Mouse (Mus musculus) kidney, postnatal 0 days (tissue): ENCODE measurements around the gene Diras1. TPM values are rescaled to one million over a fixed set of nuclear protein-coding genes. Genes with fewer than 3 reads are reported as not detected.
A peak's percentile ranks its signal among the peaks of the same experiment; 100 is the strongest.
"Not testable (repeated sequence)": the region's sequence is repeated elsewhere in the genome, so short reads cannot be mapped to it uniquely, and the experiment has no call there.

Experiments
- ATAC-seq: fragments of 200-750 bp; cut with Nextera tagmentation; replicated peaks from 2 replicates; pipeline ENCODE4 v1.8.0; 2017; ENCODE audit warnings: low read depth, moderate number of reproducible peaks, moderate TSS enrichment, moderate library complexity; ENCODE audit not compliant: low FRiP score
- DNase-seq: peaks from one replicate; pipeline ENCODE4 v3.0.0-alpha.2; 2016; ENCODE audit warnings: low spot score
- H3K27ac ChIP-seq: fragments of 300-500 bp; sonication (generic); 2 replicates; pipeline ENCODE4 v1.5.1; 2014; ENCODE audit warnings: mild to moderate bottlenecking
- H3K27me3 ChIP-seq: fragments of 300-500 bp; sonication (generic); 2 replicates; pipeline ENCODE4 v1.6.1; 2014; ENCODE audit warnings: low read length, mixed read lengths; ENCODE audit not compliant: insufficient read depth
- H3K36me3 ChIP-seq: fragments of 300-500 bp; sonication (generic); 2 replicates; pipeline ENCODE4 v1.6.1; 2014; ENCODE audit warnings: low read length, mixed read lengths; ENCODE audit not compliant: insufficient read depth
- H3K4me1 ChIP-seq: fragments of 300-500 bp; sonication (generic); replicated peaks from 2 replicates; pipeline ENCODE4 v1.6.1; 2014; ENCODE audit warnings: antibody characterized with exemption, low read length, mixed read lengths; ENCODE audit not compliant: insufficient read depth
- H3K4me2 ChIP-seq: fragments of 300-500 bp; sonication (generic); 2 replicates; pipeline ENCODE4 v1.6.1; 2014; ENCODE audit warnings: mild to moderate bottlenecking, low read length, moderate library complexity, mixed read lengths
- H3K4me3 ChIP-seq: fragments of 300-500 bp; sonication (generic); replicated peaks from 2 replicates; pipeline ENCODE4 v1.5.1; 2014; ENCODE audit warnings: low read depth, low read length
- H3K9ac ChIP-seq: fragments of 300-500 bp; sonication (generic); 2 replicates; pipeline ENCODE4 v1.6.1; 2014; ENCODE audit warnings: low read depth, low read length
- H3K9me3 ChIP-seq: fragments of 300-500 bp; sonication (generic); replicated peaks from 2 replicates; pipeline ENCODE4 v1.6.1; 2016; ENCODE audit warnings: low read length, inconsistent platforms, mixed read lengths
- CTCF ChIP-seq: IDR thresholded peaks from 2 replicates; pipeline ENCODE4 v1.5.1; 2016; ENCODE audit warnings: antibody characterized with exemption, low read depth, mild to moderate bottlenecking, moderate library complexity
- WGBS: fragments of 180-500 bp; shearing (Covaris S2); extraction: QIAGEN DNeasy Blood & Tissue Kit; methylation state at CpG from one replicate; pipeline ENCODE4 v1.1.7; 2014; 5-methylcytosine and 5-hydroxymethylcytosine counted together
- polyA plus RNA-seq: library from polyadenylated mRNA; unstranded; fragments of >200 nt; fragmentation: Nextera tagmentation; extraction: Ambion mirVana; gene quantifications from 2 replicates; pipeline ENCODE4 v1.2.1, GENCODE M21; 2015

Gene Diras1
- polyA plus RNA-seq = 0.11 TPM in 1 of 2 replicates, not detected in the other

DNA sequence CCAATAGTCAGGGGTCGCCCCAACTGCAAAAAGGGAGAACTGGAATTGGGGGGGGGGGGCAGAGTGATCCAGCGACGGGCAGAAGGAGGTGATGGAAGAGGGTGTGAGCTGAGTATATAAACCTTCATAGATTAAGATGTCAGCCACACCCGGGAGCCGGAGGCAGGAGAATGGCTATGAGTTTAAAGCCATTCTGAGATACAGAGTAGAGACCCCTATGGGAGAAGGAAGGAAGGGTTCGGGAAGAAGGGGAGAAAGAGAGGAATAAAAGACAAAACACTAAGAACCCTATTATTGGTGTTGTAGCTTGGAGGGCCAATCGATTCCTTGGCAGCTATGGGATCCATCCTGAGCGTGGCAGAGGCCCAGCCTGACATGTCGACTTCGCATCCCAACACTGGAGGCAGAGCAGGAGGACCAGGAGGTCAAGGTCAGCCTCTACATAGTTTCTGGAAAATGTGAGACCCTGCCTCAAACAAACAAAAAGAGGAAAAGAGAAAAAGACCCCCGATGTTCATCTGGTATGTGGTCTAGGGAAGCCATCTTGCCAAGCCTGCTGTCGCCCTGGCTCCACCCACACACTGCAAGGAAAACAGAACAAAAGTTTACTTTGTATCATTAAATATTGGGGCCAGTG, at the start of gene Diras1:
Diras1 (minus strand) TSS at position 24 of the 637 bp plus-strand sequence.
- H3K4me1 ChIP-seq = 0 out of 2 replicates have a peak, but pooled peaks cover 4% of the 10 kb centered on the region
- TF ChIP-seq CTCF = no peak
- peaks cover 4% of the 10 kb centered on the region; the same call in 1 of the 2 replicates for H3K36me3 ChIP-seq
- peak within 1 kb of the TSS; percentile 50 for H3K4me2 ChIP-seq
- peaks cover 22% of the 10 kb centered on the region; the same call in 1 of the 2 replicates for H3K27me3 ChIP-seq
- no peaks in the 10 kb centered on the region for H3K9me3 ChIP-seq
- ATAC-seq = no peak
- no peak within 1 kb of the TSS for H3K4me3 ChIP-seq
- no peak within 1 kb of the TSS for H3K27ac ChIP-seq
- no peak within 1 kb of the TSS for H3K9ac ChIP-seq
- DNase-seq = no peak
- 54% methylated on average over 10 of the region's 12 CpGs for WGBS

DNA sequence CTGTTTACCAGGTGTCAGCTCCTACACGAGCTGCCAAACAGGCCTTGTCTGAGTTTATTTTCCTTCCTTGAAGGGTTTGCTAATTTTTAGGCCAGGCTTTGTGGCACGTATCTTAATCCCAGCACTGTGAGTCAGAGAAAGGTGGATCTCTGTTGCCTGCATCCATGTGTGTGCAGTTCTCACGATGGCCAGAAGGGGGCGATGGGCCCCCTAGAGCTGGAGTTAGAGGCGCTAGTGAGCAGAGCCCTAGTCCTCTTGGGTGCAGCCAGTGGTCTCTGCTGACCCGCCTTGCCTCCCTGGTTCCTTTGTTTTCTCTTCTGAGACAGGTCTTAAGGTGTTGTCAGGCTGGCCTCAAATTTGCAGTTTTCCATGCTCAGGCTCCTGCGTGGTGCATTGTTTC, 48.0 kb upstream of the Diras1 start:
- peak; percentile 66 for TF ChIP-seq CTCF
- DNase-seq = no peak

DNA sequence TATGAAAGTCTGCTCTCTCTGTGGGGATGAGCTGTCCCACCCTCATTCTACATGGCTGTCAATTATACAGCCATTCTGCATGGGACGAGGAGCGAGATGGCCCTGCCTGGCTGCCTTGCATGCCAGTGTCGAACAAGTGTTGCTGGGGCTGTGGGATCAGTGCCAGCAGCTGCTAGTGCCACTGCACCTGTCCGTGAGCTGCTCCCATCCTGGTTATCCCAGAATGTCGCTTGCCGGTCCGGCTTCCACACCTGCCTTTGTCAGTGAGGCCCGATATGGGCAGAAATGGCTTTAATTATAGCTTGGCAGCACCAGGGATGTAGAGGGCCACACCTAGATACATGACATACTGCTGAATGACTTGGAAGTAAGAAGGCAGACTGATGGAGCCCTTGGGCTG, 46.8 kb upstream of the Diras1 start:
- peaks cover 16% of the 10 kb centered on the region; the same call in 1 of the 2 replicates for H3K36me3 ChIP-seq
- DNase-seq (no peak), ATAC-seq (no peak)
- H3K4me3 ChIP-seq = no peak overlapping the region
- no peak overlapping the region for H3K4me2 ChIP-seq
- H3K4me1 ChIP-seq = peaks cover 8% of the 10 kb centered on the region
- no peak overlapping the region for H3K27ac ChIP-seq
- H3K9ac ChIP-seq = no peak overlapping the region
- WGBS = 93% methylated on average over 8 of the region's 8 CpGs
- no peaks in the 10 kb centered on the region for H3K27me3 ChIP-seq
- TF ChIP-seq CTCF = no peak
- no peaks in the 10 kb centered on the region for H3K9me3 ChIP-seq

More for the DNA sequence above, 48.0 kb upstream of the Diras1 start:
- H3K4me1 ChIP-seq = peaks cover 8% of the 10 kb centered on the region
- no peaks in the 10 kb centered on the region for H3K9me3 ChIP-seq
- H3K36me3 ChIP-seq = peaks cover 26% of the 10 kb centered on the region; the same call in 1 of the 2 replicates
- no peak for ATAC-seq
- 67% methylated on average over 7 of the region's 7 CpGs for WGBS
- no peak overlapping the region for H3K4me2 ChIP-seq
- no peaks in the 10 kb centered on the region for H3K27me3 ChIP-seq
- H3K27ac ChIP-seq = no peak overlapping the region
- no peak overlapping the region for H3K9ac ChIP-seq
- H3K4me3 ChIP-seq = no peak overlapping the region

DNA sequence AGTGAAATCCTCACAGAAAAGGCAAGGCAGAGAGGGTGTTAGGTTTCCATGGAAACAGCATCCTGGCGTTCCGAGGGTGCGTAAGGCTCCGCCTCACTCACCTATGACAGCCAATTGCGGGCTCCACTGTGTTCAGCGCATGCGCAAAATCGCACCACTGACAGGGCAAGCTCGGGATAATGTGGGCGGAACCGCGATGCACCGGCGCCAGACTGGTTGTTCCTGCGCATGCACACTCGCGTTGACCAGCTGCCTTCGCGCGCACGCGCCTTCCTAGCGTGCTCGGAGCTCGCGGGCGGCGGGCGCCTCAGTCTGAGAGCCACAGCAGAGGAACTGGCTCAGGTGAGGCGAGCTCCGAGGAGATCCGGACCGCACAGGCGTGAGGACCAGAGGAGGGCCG, 44.4 kb upstream of the Diras1 start, which contains the start of gene Thop1:
Thop1 (plus strand) TSS at position 200 of the 400 bp plus-strand sequence.
- WGBS = under 1% methylated on average over 35 of the region's 35 CpGs
- Histone ChIP-seq H3K9ac (peak within 1 kb of the TSS; percentile 70), H3K4me3 (peak within 1 kb of the TSS; percentile 57), H3K36me3 (0 out of 2 replicates have a peak, but pooled peaks cover 8% of the 10 kb centered on the region), H3K4me1 (peaks cover 8% of the 10 kb centered on the region), H3K27ac (0 out of 2 replicates have a peak within 1 kb of the TSS, but pooled peaks have one; percentile 44), H3K9me3 (no peaks in the 10 kb centered on the region), H3K4me2 (peak within 1 kb of the TSS; percentile 84), H3K27me3 (no peaks in the 10 kb centered on the region)
- DNase-seq (peak; percentile 99), ATAC-seq (peak; percentile 95)
- no peak for TF ChIP-seq CTCF

DNA sequence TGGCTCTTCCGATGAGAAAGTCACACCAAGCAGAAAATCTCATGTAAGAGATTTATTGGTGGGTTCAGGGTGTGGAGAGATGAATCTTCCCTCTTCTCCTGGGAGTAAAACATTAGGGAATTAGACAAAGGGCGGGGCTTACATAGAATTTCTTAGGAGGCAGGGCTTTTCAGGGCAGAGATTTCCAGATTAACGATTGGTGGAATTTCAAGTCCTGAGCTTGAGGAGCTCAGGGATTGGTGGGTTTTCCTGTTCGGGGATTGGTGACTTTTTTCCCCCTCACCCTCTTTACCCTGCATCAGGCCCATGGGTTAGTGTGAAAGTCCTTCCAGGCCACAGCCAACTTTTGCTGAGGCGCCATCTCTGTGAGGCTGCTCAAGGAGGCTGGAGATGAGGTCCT, 43.2 kb upstream of the Diras1 start:
- Histone ChIP-seq H3K9ac (no peak overlapping the region), H3K4me2 (no peak overlapping the region), H3K36me3 (no peaks in the 10 kb centered on the region), H3K27me3 (no peaks in the 10 kb centered on the region), H3K4me1 (peaks cover 8% of the 10 kb centered on the region), H3K4me3 (no peak overlapping the region), H3K27ac (no peak overlapping the region), H3K9me3 (no peaks in the 10 kb centered on the region)
- ATAC-seq (no peak), DNase-seq (no peak)
- no peak for TF ChIP-seq CTCF
- 72% methylated on average over 5 of the region's 5 CpGs for WGBS

DNA sequence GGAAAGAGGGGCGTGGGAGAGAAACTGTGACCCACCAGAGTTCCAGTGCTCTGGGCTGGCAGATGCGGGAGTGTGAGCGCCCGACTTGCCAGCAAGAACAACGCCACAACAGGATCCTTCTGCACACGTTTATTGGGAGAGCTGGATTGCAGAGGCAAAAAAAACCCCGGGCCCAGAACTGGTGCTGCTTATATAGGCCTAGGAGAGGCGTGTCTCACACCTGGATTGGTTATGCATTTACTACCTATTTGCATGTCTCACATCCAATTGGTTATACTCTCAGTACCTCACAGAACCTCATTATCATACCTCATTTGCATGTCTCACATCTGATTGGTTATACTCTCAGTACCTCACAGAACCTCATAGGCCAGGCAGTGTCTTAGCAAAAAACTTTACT, 39.1 kb upstream of the Diras1 start:
- H3K9ac ChIP-seq, H3K9me3 ChIP-seq, H3K4me3 ChIP-seq, H3K4me2 ChIP-seq, DNase-seq, H3K27me3 ChIP-seq, H3K27ac ChIP-seq, ATAC-seq, H3K4me1 ChIP-seq, H3K36me3 ChIP-seq: not testable (repeated sequence)
- WGBS = 87% methylated on average over 8 of the region's 8 CpGs
